Mouse (Mus musculus): ENCODE data around the gene Nckap1l. TPM values are rescaled to one million over a fixed set of nuclear protein-coding genes. Genes with fewer than 3 reads are reported as not detected.

Gene Nckap1l
- total and polyA plus RNA-seq, 2 experiments: 2.2 to 6.2 TPM

DNA sequence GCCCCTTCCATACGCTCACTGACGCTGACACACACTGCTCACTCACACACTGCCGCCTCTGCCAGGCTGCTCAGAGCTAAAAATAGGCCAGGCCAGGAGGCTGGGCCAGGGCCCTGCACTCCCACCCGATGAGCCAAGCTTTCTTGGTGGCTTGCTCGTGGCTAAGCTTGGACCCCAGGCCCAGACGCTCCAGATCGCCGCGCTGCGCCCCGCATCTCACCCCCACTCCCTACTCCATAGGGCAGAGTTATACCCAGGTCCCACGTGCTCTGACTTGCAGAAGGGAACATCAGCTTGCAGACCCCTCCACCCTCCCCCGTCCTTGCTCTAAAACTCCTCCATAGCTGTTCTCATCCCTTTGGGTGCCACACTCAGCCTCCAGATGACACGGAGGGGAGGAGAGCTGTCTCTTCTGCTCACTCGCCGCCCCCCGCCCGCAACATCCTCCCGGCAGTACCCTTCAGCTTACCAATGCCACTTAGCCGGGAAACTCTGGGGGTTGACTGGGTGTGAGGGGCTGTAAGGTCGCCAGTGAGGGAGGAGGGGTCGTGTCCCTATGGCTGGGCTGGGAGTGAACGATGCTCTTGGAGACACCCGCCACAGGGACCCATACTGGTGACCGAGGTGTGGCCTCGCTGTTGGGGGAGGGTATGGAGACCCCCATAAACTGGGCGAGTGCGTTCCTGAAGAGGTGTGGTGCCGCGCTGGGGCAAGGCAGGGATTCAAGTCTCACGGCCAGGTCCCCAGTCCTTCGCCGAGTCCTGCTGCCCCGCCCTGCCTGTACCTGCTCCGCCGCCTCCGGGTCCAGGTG, 83.6 kb downstream of the Nckap1l start:
- WGBS: 7% methylated on average over 37 of the region's 37 CpGs
- Histone ChIP-seq H3K36me3 (ENCODE audit: control insufficient read depth, insufficient read depth, low read length) (no peaks in the 10 kb centered on the region), H3K27ac (replicated peaks; ENCODE audit: insufficient read depth, low read depth, low read length) (no peak overlapping the region), H3K79me2 (ENCODE audit: control insufficient read depth, insufficient read depth, low read length) (no peaks in the 10 kb centered on the region), H3K27me3 (ENCODE audit: control insufficient read depth, insufficient read depth, low read length) (peaks cover 12% of the 10 kb centered on the region; the same call in 1 of the 2 replicates), H3K9ac (ENCODE audit: low read depth, low read length) (no peak overlapping the region), H3K4me1 (ENCODE audit: control insufficient read depth, insufficient read depth, low read length) (no peaks in the 10 kb centered on the region), H3K4me3 (ENCODE audit: insufficient read depth, low read depth, low read length) (no peak overlapping the region)
- DNase-seq (ENCODE audit: extremely low read depth, low read depth, low spot score): no peak
- no peak for TF ChIP-seq POLR2A (IDR thresholded peaks at IDR 0.05; ENCODE audit: extremely low read depth, insufficient read depth, low read length)

DNA sequence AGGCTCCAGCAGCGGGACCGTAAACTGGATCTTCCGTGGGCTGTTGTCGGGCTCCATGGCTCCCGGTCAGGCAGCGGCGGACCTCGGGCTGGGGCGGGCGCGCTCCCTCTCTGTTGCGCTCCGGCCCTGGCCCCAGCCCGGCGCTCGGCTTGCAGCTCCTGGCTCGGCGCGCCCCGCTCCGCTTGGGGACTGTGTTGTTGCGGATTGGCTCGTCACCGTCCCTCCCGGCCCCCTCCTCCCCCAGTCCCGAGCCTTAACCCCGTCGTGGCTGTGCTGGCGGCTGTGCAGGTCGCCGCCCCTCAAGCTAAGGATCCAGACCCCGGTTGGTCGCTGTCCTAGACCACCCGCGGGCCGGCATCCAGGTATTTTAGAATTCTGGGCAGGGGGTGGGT, 84.2 kb downstream of the Nckap1l start, which contains the start of gene Ppp1r1a:
TSS of gene Ppp1r1a (minus strand) at position 182 of the 392 bp plus-strand sequence.
- no peak for TF ChIP-seq CTCF (IDR thresholded peaks at IDR 0.05; ENCODE audit: low read depth, low read length)
- TF ChIP-seq POLR2A (IDR thresholded peaks at IDR 0.05; ENCODE audit: extremely low read depth, insufficient read depth, low read length): no peak
- Histone ChIP-seq H3K36me3 (ENCODE audit: control insufficient read depth, insufficient read depth, low read length) (no peaks in the 10 kb centered on the region), H3K79me2 (ENCODE audit: control insufficient read depth, insufficient read depth, low read length) (no peaks in the 10 kb centered on the region), H3K4me3 (ENCODE audit: insufficient read depth, low read depth, low read length) (no peak within 1 kb of the TSS), H3K9ac (ENCODE audit: low read depth, low read length) (no peak within 1 kb of the TSS), H3K27me3 (ENCODE audit: control insufficient read depth, insufficient read depth, low read length) (peaks cover 12% of the 10 kb centered on the region; the same call in 1 of the 2 replicates), H3K27ac (replicated peaks; ENCODE audit: insufficient read depth, low read depth, low read length) (no peak within 1 kb of the TSS), H3K4me1 (ENCODE audit: control insufficient read depth, insufficient read depth, low read length) (no peaks in the 10 kb centered on the region)
- no peak for DNase-seq (ENCODE audit: extremely low read depth, low read depth, low spot score)
- under 1% methylated on average over 34 of the region's 36 CpGs for WGBS

DNA sequence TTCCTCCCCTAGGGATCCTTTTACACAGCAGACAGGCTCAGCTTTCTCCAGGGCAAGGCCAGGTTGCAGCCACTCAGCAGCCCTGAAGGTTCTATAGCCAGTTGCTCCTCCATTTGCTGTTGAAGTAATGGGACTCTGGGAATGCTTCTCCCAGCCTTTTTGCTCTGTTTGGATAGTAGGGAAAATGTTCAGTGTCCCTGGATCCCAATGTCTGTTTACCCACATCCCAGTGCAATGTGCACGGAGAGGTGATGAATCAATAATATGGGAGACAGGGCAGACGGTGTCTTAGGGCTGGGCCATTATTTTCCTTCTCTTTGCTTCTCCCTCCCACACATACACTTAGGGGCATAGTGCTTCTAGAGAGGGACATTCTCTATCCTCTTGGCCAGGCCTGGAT, 85.7 kb downstream of the Nckap1l start:
- H3K9ac ChIP-seq (ENCODE audit: low read depth, low read length): no peak overlapping the region
- peaks cover 12% of the 10 kb centered on the region; the same call in 1 of the 2 replicates for H3K27me3 ChIP-seq (ENCODE audit: control insufficient read depth, insufficient read depth, low read length)
- H3K27ac ChIP-seq (replicated peaks; ENCODE audit: insufficient read depth, low read depth, low read length): no peak overlapping the region
- no peak for DNase-seq (ENCODE audit: extremely low read depth, low read depth, low spot score)
- H3K36me3 ChIP-seq (ENCODE audit: control insufficient read depth, insufficient read depth, low read length): no peaks in the 10 kb centered on the region
- WGBS: 28% methylated on average over 2 of the region's 2 CpGs
- no peaks in the 10 kb centered on the region for H3K4me1 ChIP-seq (ENCODE audit: control insufficient read depth, insufficient read depth, low read length)
- H3K79me2 ChIP-seq (ENCODE audit: control insufficient read depth, insufficient read depth, low read length): no peaks in the 10 kb centered on the region
- TF ChIP-seq CTCF (IDR thresholded peaks at IDR 0.05; ENCODE audit: low read depth, low read length): no peak
- TF ChIP-seq POLR2A (IDR thresholded peaks at IDR 0.05; ENCODE audit: extremely low read depth, insufficient read depth, low read length): no peak
- H3K4me3 ChIP-seq (ENCODE audit: insufficient read depth, low read depth, low read length): no peak overlapping the region

DNA sequence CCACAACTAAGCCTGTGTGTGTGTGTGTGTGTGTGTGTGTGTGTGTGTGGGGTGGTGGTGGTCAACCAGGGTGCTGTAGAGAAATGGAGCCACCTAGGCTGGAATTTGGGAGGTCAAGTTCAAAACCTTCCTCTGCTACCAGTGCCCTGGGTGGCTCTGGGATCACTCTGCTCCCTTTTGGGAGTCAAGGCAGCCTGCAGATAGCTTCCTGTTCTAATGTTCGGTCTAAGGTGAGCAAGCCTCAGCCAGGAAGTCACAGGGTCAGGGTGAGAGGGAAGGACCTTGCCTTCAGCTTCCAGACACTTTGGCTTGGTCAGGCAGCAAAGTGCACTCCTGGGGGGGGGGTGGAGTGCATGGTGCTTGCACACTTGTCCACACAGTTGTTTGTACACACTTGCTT, 87.1 kb downstream of the Nckap1l start:
- no peak for TF ChIP-seq POLR2A (IDR thresholded peaks at IDR 0.05; ENCODE audit: extremely low read depth, insufficient read depth, low read length)
- TF ChIP-seq CTCF (IDR thresholded peaks at IDR 0.05; ENCODE audit: low read depth, low read length): no peak
- Histone ChIP-seq H3K9ac (ENCODE audit: low read depth, low read length) (no peak overlapping the region), H3K4me3 (ENCODE audit: insufficient read depth, low read depth, low read length) (no peak overlapping the region), H3K36me3 (ENCODE audit: control insufficient read depth, insufficient read depth, low read length) (no peaks in the 10 kb centered on the region), H3K27ac (replicated peaks; ENCODE audit: insufficient read depth, low read depth, low read length) (no peak overlapping the region), H3K27me3 (ENCODE audit: control insufficient read depth, insufficient read depth, low read length) (peaks cover 12% of the 10 kb centered on the region; the same call in 1 of the 2 replicates), H3K79me2 (ENCODE audit: control insufficient read depth, insufficient read depth, low read length) (no peaks in the 10 kb centered on the region), H3K4me1 (ENCODE audit: control insufficient read depth, insufficient read depth, low read length) (no peaks in the 10 kb centered on the region)
- DNase-seq (ENCODE audit: extremely low read depth, low read depth, low spot score): no peak
- 82% methylated on average over 1 of the region's 1 CpGs for WGBS

DNA sequence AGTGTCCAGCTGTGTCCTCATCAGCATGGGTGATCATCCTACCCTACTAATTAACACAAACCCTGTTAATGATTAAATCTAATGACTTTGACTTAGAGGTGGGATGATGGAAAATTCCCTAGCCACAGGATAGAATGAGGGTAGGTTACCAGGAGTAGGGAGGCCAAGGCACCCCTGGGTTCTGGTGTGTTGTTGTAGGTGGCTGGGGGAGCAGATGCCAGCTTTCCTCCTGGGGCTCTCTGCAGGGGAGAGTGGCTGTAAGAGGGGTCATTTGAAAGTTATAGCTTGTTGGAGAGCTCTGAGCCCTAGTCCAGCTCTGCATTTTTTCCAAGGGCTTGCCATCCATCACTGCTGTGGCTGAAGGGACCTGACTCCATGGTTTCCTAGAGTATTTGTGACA, 88.9 kb downstream of the Nckap1l start:
- Histone ChIP-seq H3K79me2 (ENCODE audit: control insufficient read depth, insufficient read depth, low read length) (no peaks in the 10 kb centered on the region), H3K36me3 (ENCODE audit: control insufficient read depth, insufficient read depth, low read length) (no peaks in the 10 kb centered on the region), H3K4me1 (ENCODE audit: control insufficient read depth, insufficient read depth, low read length) (no peaks in the 10 kb centered on the region), H3K27me3 (ENCODE audit: control insufficient read depth, insufficient read depth, low read length) (0 out of 2 replicates have a peak, but pooled peaks cover 7% of the 10 kb centered on the region), H3K4me3 (ENCODE audit: insufficient read depth, low read depth, low read length) (no peak overlapping the region), H3K27ac (replicated peaks; ENCODE audit: insufficient read depth, low read depth, low read length) (no peak overlapping the region), H3K9ac (ENCODE audit: low read depth, low read length) (no peak overlapping the region)
- DNase-seq (ENCODE audit: extremely low read depth, low read depth, low spot score): no peak
- no peak for TF ChIP-seq CTCF (IDR thresholded peaks at IDR 0.05; ENCODE audit: low read depth, low read length)
- TF ChIP-seq POLR2A (IDR thresholded peaks at IDR 0.05; ENCODE audit: extremely low read depth, insufficient read depth, low read length): no peak

DNA sequence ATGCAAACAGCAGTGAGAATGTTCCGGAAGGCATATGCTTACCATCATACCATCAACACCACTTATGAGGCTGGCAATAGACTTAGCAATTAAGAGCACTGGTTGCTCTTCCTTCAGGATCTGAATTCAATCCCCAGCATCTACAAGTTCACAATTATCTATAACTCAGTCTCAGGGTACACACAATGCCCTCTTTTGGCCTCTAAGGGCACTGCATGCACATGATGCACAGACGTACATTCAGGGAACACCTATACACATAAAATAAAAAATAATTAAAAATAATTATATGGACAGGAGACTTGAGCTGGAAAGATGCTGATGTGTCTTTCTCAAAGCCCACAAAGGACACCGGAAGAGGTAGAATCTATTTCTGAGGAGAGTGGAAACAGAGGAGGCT, 94.4 kb downstream of the Nckap1l start:
- no peaks in the 10 kb centered on the region for H3K79me2 ChIP-seq (ENCODE audit: control insufficient read depth, insufficient read depth, low read length)
- H3K36me3 ChIP-seq (ENCODE audit: control insufficient read depth, insufficient read depth, low read length): no peaks in the 10 kb centered on the region
- no peak for DNase-seq (ENCODE audit: extremely low read depth, low read depth, low spot score)
- H3K27me3 ChIP-seq (ENCODE audit: control insufficient read depth, insufficient read depth, low read length): no peaks in the 10 kb centered on the region
- H3K9ac ChIP-seq (ENCODE audit: low read depth, low read length): no peak overlapping the region
- H3K4me1 ChIP-seq (ENCODE audit: control insufficient read depth, insufficient read depth, low read length): no peaks in the 10 kb centered on the region
- no peak overlapping the region for H3K27ac ChIP-seq (replicated peaks; ENCODE audit: insufficient read depth, low read depth, low read length)
- no peak overlapping the region for H3K4me3 ChIP-seq (ENCODE audit: insufficient read depth, low read depth, low read length)
- TF ChIP-seq POLR2A (IDR thresholded peaks at IDR 0.05; ENCODE audit: extremely low read depth, insufficient read depth, low read length) (no peak), CTCF (IDR thresholded peaks at IDR 0.05; ENCODE audit: low read depth, low read length) (no peak)
- WGBS: 84% methylated on average over 3 of the region's 3 CpGs

Other genes with a start within 250 kb of the Nckap1l start
- gene Cbx5, start 214.0 kb upstream of the Nckap1l start, total RNA-seq (2014; rRNA removed): 14.1 and 14.9 TPM in 2 replicates
- gene Cbx5, start 214.0 kb upstream of the Nckap1l start, polyA plus RNA-seq (2012; rRNA removed): 4.2 and 5.2 TPM in 2 replicates
- 58.2 and 58.9 TPM in 2 replicates for gene Hnrnpa1, start 213.4 kb upstream of the Nckap1l start, total RNA-seq (2014; rRNA removed)
- 16.3 and 17.7 TPM in 2 replicates for gene Hnrnpa1, start 213.4 kb upstream of the Nckap1l start, polyA plus RNA-seq (2012; rRNA removed)
- 0.40 and 0.74 TPM in 2 replicates for gene Nfe2, start 195.4 kb upstream of the Nckap1l start, total RNA-seq (2014; rRNA removed)
- 2.3 and 4.9 TPM in 2 replicates for gene Nfe2, start 195.4 kb upstream of the Nckap1l start, polyA plus RNA-seq (2012; rRNA removed)
- 55.9 and 73.0 TPM in 2 replicates for gene Copz1, start 181.1 kb upstream of the Nckap1l start, total RNA-seq (2014; rRNA removed)
- 131 and 142 TPM in 2 replicates for gene Copz1, start 181.1 kb upstream of the Nckap1l start, polyA plus RNA-seq (2012; rRNA removed)
- gene Gpr84, start 143.2 kb upstream of the Nckap1l start, total RNA-seq (2014; rRNA removed): 0.07 and 0.09 TPM in 2 replicates
- gene Gpr84, start 143.2 kb upstream of the Nckap1l start, polyA plus RNA-seq (2012; rRNA removed): 0.12 and 0.19 TPM in 2 replicates
- gene Zfp385a, start 113.7 kb upstream of the Nckap1l start, total RNA-seq (2014; rRNA removed): 0.92 and 2.1 TPM in 2 replicates
- gene Zfp385a, start 113.7 kb upstream of the Nckap1l start, polyA plus RNA-seq (2012; rRNA removed): 14.9 and 17.1 TPM in 2 replicates
- gene Itga5, start 87.0 kb upstream of the Nckap1l start, total RNA-seq (2014; rRNA removed): 3.0 and 5.4 TPM in 2 replicates
- 18.0 and 28.1 TPM in 2 replicates for gene Itga5, start 87.0 kb upstream of the Nckap1l start, polyA plus RNA-seq (2012; rRNA removed)
- gene Gtsf1, start 23.3 kb upstream of the Nckap1l start, total RNA-seq (2014; rRNA removed): not detected in 2 replicates
- not detected in 2 replicates for gene Gtsf1, start 23.3 kb upstream of the Nckap1l start, polyA plus RNA-seq (2012; rRNA removed)
- gene Gtsf2, start 5.3 kb upstream of the Nckap1l start, total RNA-seq (2014; rRNA removed): not detected in 2 replicates
- gene Gtsf2, start 5.3 kb upstream of the Nckap1l start, polyA plus RNA-seq (2012; rRNA removed): not detected in 2 replicates
- gene Pde1b, start 49.2 kb downstream of the Nckap1l start, total RNA-seq (2014; rRNA removed): 0.46 and 0.81 TPM in 2 replicates
- gene Pde1b, start 49.2 kb downstream of the Nckap1l start, polyA plus RNA-seq (2012; rRNA removed): 0.55 and 1.0 TPM in 2 replicates
- 0.09 TPM in 1 of 2 replicates, not detected in the other for gene Ppp1r1a, start 84.2 kb downstream of the Nckap1l start, total RNA-seq (2014; rRNA removed)
- not detected in 2 replicates for gene Ppp1r1a, start 84.2 kb downstream of the Nckap1l start, polyA plus RNA-seq (2012; rRNA removed)
- gene Glycam1, start 111.3 kb downstream of the Nckap1l start, total RNA-seq (2014; rRNA removed): not detected in 2 replicates
- not detected in 2 replicates for gene Glycam1, start 111.3 kb downstream of the Nckap1l start, polyA plus RNA-seq (2012; rRNA removed)

Measured in liver, adult 2 months (tissue).